Mouse (Mus musculus) heart, embryonic 10.5 days (tissue): ENCODE results near the gene Dtnbp1. TPM values are rescaled to one million over a fixed set of nuclear protein-coding genes. Genes with fewer than 3 reads are reported as not detected.

ENCODE experiments used
- DNase-seq: peaks from one replicate; pipeline ENCODE4 v3.0.0-alpha.2; 2017; ENCODE audit warnings: low spot score
- H3K27ac ChIP-seq: fragments of 300-500 bp; sonication (generic); 2 replicates; pipeline ENCODE4 v1.5.1; 2016; ENCODE audit warnings: mild to moderate bottlenecking
- H3K27me3 ChIP-seq: fragments of 300-500 bp; sonication (generic); 2 replicates; pipeline ENCODE4 v1.6.1; 2016; ENCODE audit warnings: mild to moderate bottlenecking; ENCODE audit not compliant: poor library complexity, insufficient read depth, severe bottlenecking
- H3K36me3 ChIP-seq: fragments of 300-500 bp; sonication (generic); 2 replicates; pipeline ENCODE4 v1.6.1; 2016; ENCODE audit warnings: mild to moderate bottlenecking, moderate library complexity
- H3K4me1 ChIP-seq: fragments of 300-500 bp; sonication (generic); 2 replicates; pipeline ENCODE4 v1.6.1; 2016; ENCODE audit warnings: mild to moderate bottlenecking
- H3K4me3 ChIP-seq: fragments of 300-500 bp; sonication (generic); 2 replicates; pipeline ENCODE4 v1.5.1; 2016; ENCODE audit warnings: mild to moderate bottlenecking, moderate library complexity
- H3K9me3 ChIP-seq: fragments of 300-500 bp; sonication (generic); 2 replicates; pipeline ENCODE4 v1.6.1; 2016; ENCODE audit warnings: mild to moderate bottlenecking, moderate library complexity
- WGBS: fragments of 180-500 bp; shearing (Covaris S2); methylation state at CpG from one replicate; pipeline ENCODE4 v1.1.7; 2016; 5-methylcytosine and 5-hydroxymethylcytosine counted together
- polyA plus RNA-seq: library from polyadenylated mRNA; unstranded; fragments of >200 nt; fragmentation: Nextera tagmentation; extraction: Ambion mirVana; gene quantifications from 2 replicates; pipeline ENCODE4 v1.2.1, GENCODE M21; 2016

Gene Dtnbp1
- polyA plus RNA-seq, 1 experiment from 2014 or later: 80.9 TPM

- H3K27ac ChIP-seq: no peak overlapping the region
- no peak overlapping the region for H3K4me3 ChIP-seq
- no peak for DNase-seq
- H3K27me3 ChIP-seq: no peaks in the 10 kb centered on the region
- peaks cover 17% of the 10 kb centered on the region for H3K4me1 ChIP-seq
- 88% methylated on average over 6 of the region's 6 CpGs for WGBS
- H3K9me3 ChIP-seq: no peaks in the 10 kb centered on the region
- peaks cover 12% of the 10 kb centered on the region for H3K36me3 ChIP-seq
Measured at GRCm38 (mm10) chr13:44955781-44956180, 46.2 kb downstream of the Dtnbp1 start.

GRCm38 (mm10) chr13:44954232-44954568, 47.7 kb downstream of the Dtnbp1 start:
- H3K4me3 ChIP-seq: no peak overlapping the region
- 90% methylated on average over 1 of the region's 1 CpGs for WGBS

GRCm38 (mm10) chr13:44953546-44954231, 48.3 kb downstream of the Dtnbp1 start:
- Histone ChIP-seq H3K4me1 (peaks cover 18% of the 10 kb centered on the region), H3K27me3 (no peaks in the 10 kb centered on the region), H3K9me3 (no peaks in the 10 kb centered on the region), H3K27ac (no peak overlapping the region), H3K4me3 (no peak overlapping the region), H3K36me3 (peaks cover 12% of the 10 kb centered on the region)
- WGBS: 74% methylated on average over 8 of the region's 8 CpGs
- DNase-seq: no peak

More at GRCm38 (mm10) chr13:44954232-44954568, 47.7 kb downstream of the Dtnbp1 start:
- H3K4me1 ChIP-seq: peaks cover 17% of the 10 kb centered on the region
- H3K27me3 ChIP-seq: no peaks in the 10 kb centered on the region
- H3K36me3 ChIP-seq: peaks cover 12% of the 10 kb centered on the region
- H3K27ac ChIP-seq: no peak overlapping the region
- no peak for DNase-seq
- no peaks in the 10 kb centered on the region for H3K9me3 ChIP-seq

GRCm38 (mm10) chr13:44952393-44953086, 49.4 kb downstream of the Dtnbp1 start:
- H3K4me1 ChIP-seq: peaks cover 22% of the 10 kb centered on the region
- DNase-seq: no peak
- 56% methylated on average over 10 of the region's 10 CpGs for WGBS
- H3K27me3 ChIP-seq: no peaks in the 10 kb centered on the region
- peaks cover 12% of the 10 kb centered on the region for H3K36me3 ChIP-seq
- H3K4me3 ChIP-seq: no peak overlapping the region
- H3K9me3 ChIP-seq: no peaks in the 10 kb centered on the region
- H3K27ac ChIP-seq: peak overlapping the region; percentile 49

- Histone ChIP-seq H3K36me3 (peaks cover 7% of the 10 kb centered on the region; the same call in 1 of the 2 replicates), H3K27ac (no peak overlapping the region), H3K4me1 (peaks cover 26% of the 10 kb centered on the region), H3K9me3 (no peaks in the 10 kb centered on the region), H3K27me3 (no peaks in the 10 kb centered on the region), H3K4me3 (no peak overlapping the region)
- WGBS: 84% methylated on average over 16 of the region's 16 CpGs
- no peak for DNase-seq
Measured at GRCm38 (mm10) chr13:44948320-44949250, 53.4 kb downstream of the Dtnbp1 start.

GRCm38 (mm10) chr13:44946880-44947635, 54.9 kb downstream of the Dtnbp1 start:
- peaks cover 15% of the 10 kb centered on the region for H3K4me1 ChIP-seq
- DNase-seq: no peak
- no peaks in the 10 kb centered on the region for H3K27me3 ChIP-seq
- H3K9me3 ChIP-seq: no peaks in the 10 kb centered on the region
- H3K4me3 ChIP-seq: no peak overlapping the region
- no peak overlapping the region for H3K27ac ChIP-seq
- 58% methylated on average over 8 of the region's 8 CpGs for WGBS
- H3K36me3 ChIP-seq: peaks cover 7% of the 10 kb centered on the region; the same call in 1 of the 2 replicates

- no peak for DNase-seq
- Histone ChIP-seq H3K4me1 (peaks cover 18% of the 10 kb centered on the region), H3K27me3 (no peaks in the 10 kb centered on the region), H3K4me3 (no peak overlapping the region), H3K9me3 (no peaks in the 10 kb centered on the region), H3K36me3 (peaks cover 4% of the 10 kb centered on the region; the same call in 1 of the 2 replicates), H3K27ac (no peak overlapping the region)
- 82% methylated on average over 2 of the region's 2 CpGs for WGBS
Measured at GRCm38 (mm10) chr13:44943618-44944017, 58.3 kb downstream of the Dtnbp1 start.

GRCm38 (mm10) chr13:44939326-44940035, 62.5 kb downstream of the Dtnbp1 start:
- Histone ChIP-seq H3K4me3 (no peak overlapping the region), H3K27me3 (no peaks in the 10 kb centered on the region), H3K9me3 (no peaks in the 10 kb centered on the region), H3K4me1 (0 out of 2 replicates have a peak, but pooled peaks cover 8% of the 10 kb centered on the region), H3K27ac (no peak overlapping the region), H3K36me3 (peaks cover 3% of the 10 kb centered on the region; the same call in 1 of the 2 replicates)
- WGBS: 69% methylated on average over 8 of the region's 8 CpGs
- no peak for DNase-seq

GRCm38 (mm10) chr13:44937681-44938080, 64.3 kb downstream of the Dtnbp1 start:
- peaks cover 20% of the 10 kb centered on the region for H3K4me1 ChIP-seq
- no peak overlapping the region for H3K27ac ChIP-seq
- no peak for DNase-seq
- 72% methylated on average over 3 of the region's 3 CpGs for WGBS
- no peaks in the 10 kb centered on the region for H3K27me3 ChIP-seq
- H3K4me3 ChIP-seq: no peak overlapping the region
- no peaks in the 10 kb centered on the region for H3K9me3 ChIP-seq
- no peaks in the 10 kb centered on the region for H3K36me3 ChIP-seq

GRCm38 (mm10) chr13:44933575-44933974, 68.4 kb downstream of the Dtnbp1 start:
- DNase-seq: no peak
- Histone ChIP-seq H3K4me3 (no peak overlapping the region), H3K9me3 (no peaks in the 10 kb centered on the region), H3K36me3 (peaks cover 17% of the 10 kb centered on the region; the same call in 1 of the 2 replicates), H3K4me1 (peaks cover 17% of the 10 kb centered on the region), H3K27ac (no peak overlapping the region), H3K27me3 (no peaks in the 10 kb centered on the region)
- WGBS: 52% methylated on average over 7 of the region's 7 CpGs

GRCm38 (mm10) chr13:44932307-44933264, 69.4 kb downstream of the Dtnbp1 start:
- H3K36me3 ChIP-seq: peaks cover 17% of the 10 kb centered on the region; the same call in 1 of the 2 replicates
- H3K9me3 ChIP-seq: no peaks in the 10 kb centered on the region
- H3K27ac ChIP-seq: no peak overlapping the region
- H3K27me3 ChIP-seq: no peaks in the 10 kb centered on the region
- H3K4me1 ChIP-seq: peaks cover 17% of the 10 kb centered on the region
- no peak overlapping the region for H3K4me3 ChIP-seq
- DNase-seq: no peak
- 64% methylated on average over 18 of the region's 18 CpGs for WGBS
